Mouse (Mus musculus): ENCODE data around the gene Kcnc2.

DNA sequence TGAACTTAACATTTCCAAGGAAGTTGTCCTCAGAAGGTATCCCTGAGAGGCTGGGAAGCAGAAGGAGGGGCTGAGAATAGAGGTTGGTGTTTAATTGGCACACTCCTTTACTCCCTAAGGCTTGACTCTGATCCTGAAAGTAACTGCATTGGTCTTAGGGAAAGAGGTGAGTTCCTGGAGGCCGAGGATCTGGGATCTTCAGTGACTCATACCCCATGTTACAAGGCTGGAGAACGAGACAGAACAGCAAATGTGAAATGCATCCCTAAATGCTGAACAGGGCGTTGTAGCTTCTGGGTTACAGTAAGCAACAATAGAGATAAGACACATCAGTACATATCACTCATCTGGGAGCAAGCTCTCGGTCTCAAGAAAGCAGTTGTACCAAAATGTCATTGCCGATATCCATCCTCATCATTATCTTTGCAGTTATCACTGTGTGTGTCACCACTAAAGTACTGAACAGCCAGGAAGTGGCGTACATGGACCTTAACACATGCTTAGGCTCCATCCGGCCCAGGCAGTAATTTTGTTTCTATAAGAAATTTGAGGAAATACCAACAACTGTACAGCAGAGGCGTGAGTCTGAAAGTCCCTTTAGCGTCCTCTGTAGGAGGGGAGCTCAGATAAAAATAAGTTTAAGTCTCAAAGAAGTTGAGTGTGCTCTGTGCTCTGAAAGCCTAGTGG is 211.1 kb downstream of the Kcnc2 start:
- no peak for TF ChIP-seq ZNF384 (IDR thresholded peaks at IDR 0.05; ENCODE audit: low read depth, low read length)
- no peak for TF ChIP-seq HCFC1 (IDR thresholded peaks at IDR 0.05; ENCODE audit: borderline replicate concordance, insufficient read depth, low read length)
